In genomic region chr11:101468263-101468688, GRCm38 (mm10) we compare ENCODE assay signal across 8 mouse cellular contexts. TPM values are rescaled to one million over a fixed set of nuclear protein-coding genes. Genes with fewer than 3 reads are reported as not detected.
A peak's percentile ranks its signal among the peaks of the same experiment; 100 is the strongest.
DNase-seq lines count a peak whose midpoint lies in the region; ATAC-seq and TF ChIP-seq lines count a peak whose summit lies in the region.

No protein-coding gene starts in this region.

- no peak for TF ChIP-seq CTCF in CH12.LX (conservative IDR thresholded peaks at IDR 0.05 in 1 of 2, IDR thresholded peaks at IDR 0.05 in 1 of 2; ENCODE audit: low read depth in 2 of 2, low read length in 2 of 2)

- ATAC-seq in heart, embryonic 11.5 days (replicated peaks; ENCODE audit: insufficient number of reproducible peaks, low FRiP score, low TSS enrichment), result peak; percentile 15
- peak; percentile 14; the same call in 1 of the 2 replicates for ATAC-seq in limb, embryonic 13.5 days (ENCODE audit: low FRiP score, low read depth)
- ATAC-seq in stomach, embryonic 14.5 days (ENCODE audit: insufficient number of reproducible peaks, insufficient read depth, low FRiP score, low read depth), result 0 out of 2 replicates have a peak, but pooled peaks have one; percentile 3

- TF ChIP-seq EP300 in CH12.LX (IDR thresholded peaks at IDR 0.05; ENCODE audit: low read length), result no peak

- H3K27me3 ChIP-seq in heart, embryonic 11.5 days (ENCODE audit: control insufficient read depth, insufficient read depth, low read length), result no peaks in the 10 kb centered on the region
- H3K27me3 ChIP-seq in CH12.LX (replicated peaks), result peaks cover 31% of the 10 kb centered on the region
- H3K27me3 ChIP-seq in forebrain, embryonic 10.5 days (ENCODE audit: poor library complexity, severe bottlenecking), result peaks cover 48% of the 10 kb centered on the region
- H3K27me3 ChIP-seq in limb, embryonic 13.5 days, result peaks cover 3% of the 10 kb centered on the region; the same call in 1 of the 2 replicates
- no peaks in the 10 kb centered on the region for H3K27me3 ChIP-seq in stomach, embryonic 14.5 days (ENCODE audit: control insufficient read depth, insufficient read depth, low read length)

- TF ChIP-seq RAD21 in CH12.LX (IDR thresholded peaks at IDR 0.05; ENCODE audit: low read depth, low read length), result no peak

- H3K4me3 ChIP-seq in heart, embryonic 11.5 days (ENCODE audit: low read depth, low read length), result peak overlapping the region; percentile 68
- peak overlapping the region; percentile 32 to 78 (median 59) for H3K4me3 ChIP-seq in CH12.LX (replicated peaks in 1 of 3; ENCODE audit: low read depth in 2 of 3, low read length in 2 of 3, poor library complexity in 1 of 3)
- peak overlapping the region; percentile 90 for H3K4me3 ChIP-seq in forebrain, embryonic 10.5 days
- peak overlapping the region; percentile 73 for H3K4me3 ChIP-seq in limb, embryonic 13.5 days
- peak overlapping the region; percentile 71 for H3K4me3 ChIP-seq in stomach, embryonic 14.5 days (ENCODE audit: low read depth, low read length)

- peak overlapping the region; percentile 57 for H3K27ac ChIP-seq in heart, embryonic 11.5 days (ENCODE audit: low read depth, low read length)
- H3K27ac ChIP-seq in CH12.LX (ENCODE audit: insufficient read depth, low read depth), result no peak overlapping the region
- H3K27ac ChIP-seq in forebrain, embryonic 10.5 days, result peak overlapping the region; percentile 92
- H3K27ac ChIP-seq in limb, embryonic 13.5 days, result no peak overlapping the region
- peak overlapping the region; percentile 33; the same call in 1 of the 2 replicates for H3K27ac ChIP-seq in stomach, embryonic 14.5 days (ENCODE audit: low read length)

- H3K36me3 ChIP-seq in heart, embryonic 11.5 days (ENCODE audit: control insufficient read depth, insufficient read depth, low read length), result no peaks in the 10 kb centered on the region
- H3K36me3 ChIP-seq in CH12.LX (replicated peaks in 1 of 2; ENCODE audit: control insufficient read depth in 1 of 2, insufficient read depth in 1 of 2, low read length in 1 of 2), result no peaks in the 10 kb centered on the region
- peaks cover 14% of the 10 kb centered on the region for H3K36me3 ChIP-seq in forebrain, embryonic 10.5 days (replicated peaks)
- no peaks in the 10 kb centered on the region; the same call in 1 of the 2 replicates for H3K36me3 ChIP-seq in limb, embryonic 13.5 days
- H3K36me3 ChIP-seq in stomach, embryonic 14.5 days (ENCODE audit: control insufficient read depth, insufficient read depth, low read length), result no peaks in the 10 kb centered on the region

- H3K4me1 ChIP-seq in heart, embryonic 11.5 days (ENCODE audit: control insufficient read depth, insufficient read depth, low read length), result peaks cover 36% of the 10 kb centered on the region
- peaks cover 17 to 52% of the 10 kb centered on the region in 2 experiments for H3K4me1 ChIP-seq in CH12.LX (ENCODE audit: control insufficient read depth in 1 of 2, insufficient read depth in 2 of 2)
- peaks cover 91% of the 10 kb centered on the region for H3K4me1 ChIP-seq in forebrain, embryonic 10.5 days
- H3K4me1 ChIP-seq in limb, embryonic 13.5 days, result peaks cover 33% of the 10 kb centered on the region
- peaks cover 21% of the 10 kb centered on the region for H3K4me1 ChIP-seq in stomach, embryonic 14.5 days (ENCODE audit: control insufficient read depth, insufficient read depth, low read length)

- no peak for TF ChIP-seq POLR2A in CH12.LX (IDR thresholded peaks at IDR 0.05; ENCODE audit: low read depth, low read length)

- H3K4me2 ChIP-seq in heart, embryonic 11.5 days, result peak overlapping the region; percentile 98
- peak overlapping the region; percentile 77 for H3K4me2 ChIP-seq in CH12.LX (ENCODE audit: insufficient read depth, low read depth, poor library complexity, severe bottlenecking)
- peak overlapping the region; percentile 93 for H3K4me2 ChIP-seq in limb, embryonic 13.5 days (replicated peaks)
- peak overlapping the region; percentile 96 for H3K4me2 ChIP-seq in stomach, embryonic 14.5 days (replicated peaks; ENCODE audit: low read depth, low read length)

- H3K79me2 ChIP-seq in CH12.LX (replicated peaks; ENCODE audit: control insufficient read depth, extremely low read depth, insufficient read depth, poor library complexity, severe bottlenecking), result no peaks in the 10 kb centered on the region

- peak overlapping the region; percentile 83 for H3K9ac ChIP-seq in heart, embryonic 11.5 days (ENCODE audit: low read depth, low read length)
- H3K9ac ChIP-seq in CH12.LX (ENCODE audit: insufficient read depth, low read depth), result peak overlapping the region; percentile 39
- H3K9ac ChIP-seq in limb, embryonic 13.5 days, result peak overlapping the region; percentile 77
- H3K9ac ChIP-seq in stomach, embryonic 14.5 days (replicated peaks; ENCODE audit: low read depth, low read length), result peak overlapping the region; percentile 61

- WGBS in heart, embryonic 11.5 days (ENCODE audit: insufficient replicate concordance), result under 1% methylated on average over 28 of the region's 31 CpGs
- under 1% methylated on average over 31 of the region's 31 CpGs for WGBS in forebrain, embryonic 10.5 days
- 1% methylated on average over 29 of the region's 31 CpGs for WGBS in limb, embryonic 13.5 days
- 1% methylated on average over 31 of the region's 31 CpGs for WGBS in stomach, embryonic 14.5 days

- in situ Hi-C loops in CH12.LX (cut with MboI; ENCODE audit: low pct_ligation_motif_present, low pct_unique_long_range_greater_than_20kb, low sequenced_read_pairs), result no loop called here

- no peaks in the 10 kb centered on the region for H3K9me3 ChIP-seq in heart, embryonic 11.5 days (replicated peaks; ENCODE audit: control insufficient read depth, low read length)
- H3K9me3 ChIP-seq in CH12.LX (replicated peaks; ENCODE audit: low read length), result no peaks in the 10 kb centered on the region
- H3K9me3 ChIP-seq in forebrain, embryonic 10.5 days, result no peaks in the 10 kb centered on the region
- H3K9me3 ChIP-seq in limb, embryonic 13.5 days, result no peaks in the 10 kb centered on the region
- no peaks in the 10 kb centered on the region for H3K9me3 ChIP-seq in stomach, embryonic 14.5 days (ENCODE audit: control insufficient read depth, low read depth, low read length)

- no peak for DNase-seq in heart, postnatal 14 days
- DNase-seq in CH12.LX (ENCODE audit: extremely low read depth), result no peak
- peak; percentile 70 for DNase-seq in forebrain, embryonic 10.5 days (ENCODE audit: extremely low spot score, low spot score)
- DNase-seq in adrenal gland, adult (ENCODE audit: inconsistent age in 2 of 2, low spot score in 1 of 2), result no peak
- DNase-seq in frontal cortex, postnatal 25 days (ENCODE audit: low spot score in 2 of 2), result no peak

- dilution Hi-C loops in CH12.LX (cut with MboI; ENCODE audit: extremely low pct_ligation_motif_present, extremely low pct_unique_long_range_greater_than_20kb, low sequenced_read_pairs), result no loop called here

- intact Hi-C loops in heart, postnatal 14 days (cut with DNase I), result loop anchor here (5.0 kb wide), 1 partner anchor 84 kb away; the partner anchor contains the start of genes Brca1 and Nbr1

RNA-seq across cellular contexts. Expression of gene Vat1, which starts 2.2 kb away (rescaled TPM):
- 26.5 and 31.7 TPM in 2 replicates for polyA plus RNA-seq in heart, embryonic 11.5 days (2014; fragmentation: Nextera tagmentation; extraction: Ambion mirVana)
- total RNA-seq in heart, postnatal 14 days (2021), result 10 to 100 TPM; 31.8 to 33.0 TPM
- total RNA-seq in CH12.LX (2012; rRNA removed) (20.2 and 29.9 TPM in 2 replicates), CH12.LX (2014; rRNA removed) (14.5 and 14.9 TPM in 2 replicates)
- 46.0 and 49.4 TPM in 2 replicates for polyA plus RNA-seq in CH12.LX (2012; ENCODE audit: insufficient read length, low read depth)
- 24.9 and 28.5 TPM in 2 replicates for polyA plus RNA-seq in forebrain, embryonic 10.5 days (2016; fragmentation: Nextera tagmentation; extraction: Ambion mirVana)
- 35.7 and 39.7 TPM in 2 replicates for polyA plus RNA-seq in limb, embryonic 13.5 days (2015; fragmentation: Nextera tagmentation; extraction: Ambion mirVana)
- polyA plus RNA-seq in stomach, embryonic 14.5 days (2014; fragmentation: Nextera tagmentation; extraction: Ambion mirVana), result 47.6 and 52.7 TPM in 2 replicates

RNA-seq across cellular contexts. Expression of gene Rnd2, which starts 3.5 kb away (rescaled TPM):
- 17.5 and 22.3 TPM in 2 replicates for polyA plus RNA-seq in heart, embryonic 11.5 days (2014; fragmentation: Nextera tagmentation; extraction: Ambion mirVana)
- 1 to 10 TPM; 5.9 to 6.7 TPM for total RNA-seq in heart, postnatal 14 days (2021)
- total RNA-seq in CH12.LX (2012; rRNA removed) (2.8 and 3.4 TPM in 2 replicates), CH12.LX (2014; rRNA removed) (1.1 and 1.4 TPM in 2 replicates)
- 4.5 and 4.6 TPM in 2 replicates for polyA plus RNA-seq in CH12.LX (2012; ENCODE audit: insufficient read length, low read depth)
- polyA plus RNA-seq in forebrain, embryonic 10.5 days (2016; fragmentation: Nextera tagmentation; extraction: Ambion mirVana), result 28.1 and 36.9 TPM in 2 replicates
- polyA plus RNA-seq in limb, embryonic 13.5 days (2015; fragmentation: Nextera tagmentation; extraction: Ambion mirVana), result 10.0 and 12.0 TPM in 2 replicates
- polyA plus RNA-seq in stomach, embryonic 14.5 days (2014; fragmentation: Nextera tagmentation; extraction: Ambion mirVana), result 11.6 and 14.2 TPM in 2 replicates

RNA-seq across cellular contexts. Expression of gene Ifi35, which starts 20.1 kb away (rescaled TPM):
- 10.2 and 11.8 TPM in 2 replicates for polyA plus RNA-seq in heart, embryonic 11.5 days (2014; fragmentation: Nextera tagmentation; extraction: Ambion mirVana)
- 10 to 100 TPM; 12.2 TPM for total RNA-seq in heart, postnatal 14 days (2021)
- 49.3 and 59.3 TPM in 2 replicates for total RNA-seq in CH12.LX (2012; rRNA removed)
- total RNA-seq in CH12.LX (2014; rRNA removed), result 74.9 and 79.1 TPM in 2 replicates
- polyA plus RNA-seq in CH12.LX (2012; ENCODE audit: insufficient read length, low read depth), result 63.7 and 67.6 TPM in 2 replicates
- 3.3 and 3.4 TPM in 2 replicates for polyA plus RNA-seq in forebrain, embryonic 10.5 days (2016; fragmentation: Nextera tagmentation; extraction: Ambion mirVana)
- 8.3 and 9.5 TPM in 2 replicates for polyA plus RNA-seq in limb, embryonic 13.5 days (2015; fragmentation: Nextera tagmentation; extraction: Ambion mirVana)
- 22.4 and 23.0 TPM in 2 replicates for polyA plus RNA-seq in stomach, embryonic 14.5 days (2014; fragmentation: Nextera tagmentation; extraction: Ambion mirVana)

RNA-seq across cellular contexts. Expression of gene Rpl27, which starts 26.2 kb away (rescaled TPM):
- polyA plus RNA-seq in heart, embryonic 11.5 days (2014; fragmentation: Nextera tagmentation; extraction: Ambion mirVana), result 286 and 315 TPM in 2 replicates
- total RNA-seq in heart, postnatal 14 days (2021), result 10 to 100 TPM; 49.7 to 52.9 TPM
- 3,039 and 3,055 TPM in 2 replicates for total RNA-seq in CH12.LX (2012; rRNA removed)
- total RNA-seq in CH12.LX (2014; rRNA removed), result 5,415 and 5,728 TPM in 2 replicates
- 881 and 909 TPM in 2 replicates for polyA plus RNA-seq in CH12.LX (2012; ENCODE audit: insufficient read length, low read depth)
- polyA plus RNA-seq in forebrain, embryonic 10.5 days (2016; fragmentation: Nextera tagmentation; extraction: Ambion mirVana), result 499 and 505 TPM in 2 replicates
- polyA plus RNA-seq in limb, embryonic 13.5 days (2015; fragmentation: Nextera tagmentation; extraction: Ambion mirVana), result 328 and 347 TPM in 2 replicates
- polyA plus RNA-seq in stomach, embryonic 14.5 days (2014; fragmentation: Nextera tagmentation; extraction: Ambion mirVana), result 373 and 398 TPM in 2 replicates

RNA-seq across cellular contexts. Expression of gene Ptges3l, which starts 43.1 kb away (rescaled TPM):
- polyA plus RNA-seq in heart, embryonic 11.5 days (2014; fragmentation: Nextera tagmentation; extraction: Ambion mirVana), result 75.3 and 82.6 TPM in 2 replicates
- 10 to 100 TPM; 60.2 to 61.2 TPM for total RNA-seq in heart, postnatal 14 days (2021)
- total RNA-seq in CH12.LX (2012; rRNA removed) (2.3 and 2.4 TPM in 2 replicates), CH12.LX (2014; rRNA removed) (1.9 and 2.3 TPM in 2 replicates)
- polyA plus RNA-seq in CH12.LX (2012; ENCODE audit: insufficient read length, low read depth), result 2.2 and 3.0 TPM in 2 replicates
- 2.3 and 3.8 TPM in 2 replicates for polyA plus RNA-seq in forebrain, embryonic 10.5 days (2016; fragmentation: Nextera tagmentation; extraction: Ambion mirVana)
- 15.3 and 15.7 TPM in 2 replicates for polyA plus RNA-seq in limb, embryonic 13.5 days (2015; fragmentation: Nextera tagmentation; extraction: Ambion mirVana)
- 18.0 and 24.1 TPM in 2 replicates for polyA plus RNA-seq in stomach, embryonic 14.5 days (2014; fragmentation: Nextera tagmentation; extraction: Ambion mirVana)

Comparison
In these comparisons a context has a peak if more than half of its experiments do, and no peak if none do; other contexts are left out.
1. H3K27ac ChIP-seq: peak in heart, embryonic 11.5 days (single experiment), forebrain, embryonic 10.5 days (single experiment) and stomach, embryonic 14.5 days (single experiment); none in CH12.LX (single experiment) and limb, embryonic 13.5 days (single experiment).
2. Peak in every context shown above with its lines, with median percentiles within 50 percentile points of each other: ATAC-seq, H3K4me2 ChIP-seq, H3K4me3 ChIP-seq and H3K9ac ChIP-seq.